Mouse (Mus musculus): ENCODE results near the gene Soga1.

The Soga1 gene

GRCm38 (mm10) chr2:157078793-157079700, at the start of gene Soga1:
TSS of gene Soga1 (minus strand) at chr2:157079254.
- peak; percentile 89 to 91 for DNase-seq (ENCODE audit: low spot score in 2 of 2)

DNA sequence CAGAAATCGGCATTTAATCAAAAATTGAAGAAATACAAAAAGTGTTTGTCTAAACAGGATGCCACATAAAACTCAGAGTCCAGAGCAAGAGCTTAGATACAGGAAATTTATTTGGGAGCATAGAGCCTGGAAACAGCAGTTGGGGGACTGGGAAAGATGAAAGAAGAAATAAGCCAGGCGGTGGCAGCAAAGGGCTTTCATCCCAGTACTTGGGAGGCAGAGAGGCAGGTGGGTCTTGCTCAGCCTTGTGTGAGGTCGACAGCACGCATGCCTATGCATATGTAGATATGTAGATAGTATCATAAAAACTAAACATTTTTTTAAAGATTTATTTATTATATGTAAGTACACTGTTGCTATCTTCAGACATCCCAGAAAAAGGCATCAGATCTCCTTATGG, 49.0 kb upstream of the Soga1 start:
- no peak for DNase-seq (ENCODE audit: low spot score in 2 of 2)

- no peak for DNase-seq (ENCODE audit: low spot score in 2 of 2)
Observed at GRCm38 (mm10) chr2:157127370-157127769, 48.3 kb upstream of the Soga1 start.

DNA sequence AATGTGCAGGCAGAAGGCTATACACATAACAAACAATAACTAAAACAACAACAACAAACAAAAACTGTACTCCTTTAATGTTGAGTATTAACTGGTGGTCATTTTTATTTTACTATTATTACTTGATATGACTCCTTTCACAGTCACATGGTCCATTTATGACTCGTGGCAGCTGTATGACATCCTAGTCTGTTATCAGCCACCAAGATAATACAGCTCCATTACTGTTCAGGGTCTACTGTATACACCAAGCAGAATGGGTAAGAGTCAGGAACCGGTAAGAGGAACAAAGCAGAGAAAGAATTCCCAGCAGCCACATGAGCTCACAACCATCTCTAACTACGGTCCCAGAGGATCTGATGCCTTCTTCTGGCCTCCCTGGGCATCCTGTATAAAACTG, 46.2 kb upstream of the Soga1 start:
- no peak for DNase-seq (ENCODE audit: low spot score in 2 of 2)

DNA sequence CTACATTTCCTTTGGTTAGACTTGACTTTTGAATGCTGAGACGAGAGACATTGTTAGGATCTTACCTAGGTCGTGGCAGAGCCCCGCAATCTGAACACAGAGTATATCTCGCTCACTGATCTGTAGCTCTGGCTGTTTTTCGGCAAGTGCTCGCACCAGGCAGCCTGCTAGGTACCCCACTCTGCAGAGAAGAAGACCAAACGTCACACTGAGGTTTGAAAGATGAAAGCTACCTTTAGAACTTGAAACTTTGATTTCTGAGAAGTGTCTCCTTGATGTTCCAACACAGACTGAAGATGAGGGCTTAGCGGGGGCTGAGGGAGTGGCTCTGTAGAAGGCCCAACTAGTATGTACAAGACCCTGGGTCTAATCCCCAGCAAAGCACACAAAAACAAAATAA, 42.7 kb upstream of the Soga1 start:
- DNase-seq (ENCODE audit: low spot score in 2 of 2) = no peak

DNA sequence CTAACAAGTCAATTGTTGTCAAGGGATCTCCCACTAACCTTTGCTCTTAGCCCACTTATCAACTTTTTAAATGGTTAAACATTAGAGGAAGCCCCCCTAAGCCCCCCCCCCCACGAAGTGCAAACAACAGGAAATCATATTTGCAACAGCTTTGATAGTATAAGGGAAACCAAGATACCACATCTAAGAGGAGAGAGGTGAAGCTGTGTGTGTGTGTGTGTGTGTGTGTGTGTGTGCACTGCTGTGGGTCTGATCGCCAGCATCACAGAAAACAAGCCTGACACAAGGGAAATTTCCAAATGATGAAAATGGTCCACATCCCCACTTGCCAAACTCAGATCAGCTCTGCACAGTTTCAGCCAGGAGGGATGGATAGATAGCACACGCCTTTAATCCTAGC, 40.0 kb upstream of the Soga1 start:
- no peak for DNase-seq (ENCODE audit: low spot score in 2 of 2)

- DNase-seq (ENCODE audit: low spot score in 2 of 2) = no peak
Observed at GRCm38 (mm10) chr2:157118556-157118955, 39.5 kb upstream of the Soga1 start.

DNA sequence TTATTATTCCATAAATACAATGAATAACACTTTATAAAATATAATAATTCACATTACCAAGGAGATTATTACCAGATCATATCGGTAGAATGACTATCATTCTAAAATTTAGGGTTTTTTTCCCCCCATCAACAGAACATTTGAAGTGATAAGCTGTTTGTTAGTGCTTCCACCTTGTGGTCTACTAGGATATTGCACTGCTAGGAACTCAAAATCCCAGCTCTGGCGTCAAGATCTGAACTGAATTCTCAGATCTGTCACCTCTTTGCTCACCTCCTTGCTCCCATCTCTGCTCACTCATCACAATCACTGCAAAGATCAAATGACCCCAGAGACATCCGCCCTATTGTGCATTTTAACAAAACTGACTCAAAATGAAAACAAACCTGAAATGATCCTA, 37.9 kb upstream of the Soga1 start:
- no peak for DNase-seq (ENCODE audit: low spot score in 2 of 2)

GRCm38 (mm10) chr2:157108236-157108635, 29.2 kb upstream of the Soga1 start:
- no peak for DNase-seq (ENCODE audit: low spot score in 2 of 2)

- no peak for DNase-seq (ENCODE audit: low spot score in 2 of 2)
Observed at GRCm38 (mm10) chr2:157104454-157104853, 25.4 kb upstream of the Soga1 start.

- DNase-seq (ENCODE audit: low spot score in 2 of 2) = no peak
Observed at GRCm38 (mm10) chr2:157102256-157102655, 23.2 kb upstream of the Soga1 start.

GRCm38 (mm10) chr2:157101650-157102049, 22.6 kb upstream of the Soga1 start:
- DNase-seq (ENCODE audit: low spot score in 2 of 2) = no peak

- DNase-seq (ENCODE audit: low spot score in 2 of 2) = no peak
Observed at GRCm38 (mm10) chr2:157100319-157100605, 21.2 kb upstream of the Soga1 start.

DNA sequence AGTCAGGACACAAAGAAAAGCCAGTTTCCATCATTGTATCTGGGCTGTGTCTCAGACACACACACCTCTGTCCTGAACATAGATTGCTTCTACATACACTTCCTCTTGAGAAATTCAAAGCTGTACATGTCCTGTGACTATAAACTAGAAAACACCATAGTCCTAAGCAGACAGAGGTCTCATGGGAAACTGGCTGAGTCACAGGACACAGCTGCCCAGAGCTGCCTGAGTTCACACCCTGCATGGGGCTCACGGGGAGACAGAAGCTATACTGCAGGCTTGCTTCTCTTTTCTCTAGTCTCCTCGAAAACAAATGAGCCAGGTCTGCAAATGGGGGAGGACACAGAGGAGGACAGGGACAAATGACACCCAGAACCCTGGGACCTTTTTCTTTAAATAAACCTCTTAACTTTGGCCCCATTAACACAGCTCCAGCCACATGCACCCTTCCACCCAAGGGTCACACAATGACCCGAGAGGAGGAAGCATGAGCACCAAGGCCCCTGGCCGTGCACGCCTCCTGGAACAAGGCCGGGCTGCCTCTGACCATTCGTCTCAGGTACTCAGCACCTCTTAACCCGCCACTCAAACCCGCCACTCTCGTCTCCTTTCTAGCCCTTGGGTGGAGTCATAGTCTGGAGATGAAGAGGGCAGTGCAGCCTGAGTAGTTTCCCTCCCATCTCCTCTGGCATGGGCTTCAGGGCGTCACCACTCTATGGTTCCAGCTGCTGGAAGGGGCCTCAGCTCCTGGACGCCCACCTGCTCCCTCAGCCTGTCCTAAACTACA, 20.7 kb upstream of the Soga1 start:
- DNase-seq (ENCODE audit: low spot score in 2 of 2) = peak in 1 of 2 experiments; percentile 15

DNA sequence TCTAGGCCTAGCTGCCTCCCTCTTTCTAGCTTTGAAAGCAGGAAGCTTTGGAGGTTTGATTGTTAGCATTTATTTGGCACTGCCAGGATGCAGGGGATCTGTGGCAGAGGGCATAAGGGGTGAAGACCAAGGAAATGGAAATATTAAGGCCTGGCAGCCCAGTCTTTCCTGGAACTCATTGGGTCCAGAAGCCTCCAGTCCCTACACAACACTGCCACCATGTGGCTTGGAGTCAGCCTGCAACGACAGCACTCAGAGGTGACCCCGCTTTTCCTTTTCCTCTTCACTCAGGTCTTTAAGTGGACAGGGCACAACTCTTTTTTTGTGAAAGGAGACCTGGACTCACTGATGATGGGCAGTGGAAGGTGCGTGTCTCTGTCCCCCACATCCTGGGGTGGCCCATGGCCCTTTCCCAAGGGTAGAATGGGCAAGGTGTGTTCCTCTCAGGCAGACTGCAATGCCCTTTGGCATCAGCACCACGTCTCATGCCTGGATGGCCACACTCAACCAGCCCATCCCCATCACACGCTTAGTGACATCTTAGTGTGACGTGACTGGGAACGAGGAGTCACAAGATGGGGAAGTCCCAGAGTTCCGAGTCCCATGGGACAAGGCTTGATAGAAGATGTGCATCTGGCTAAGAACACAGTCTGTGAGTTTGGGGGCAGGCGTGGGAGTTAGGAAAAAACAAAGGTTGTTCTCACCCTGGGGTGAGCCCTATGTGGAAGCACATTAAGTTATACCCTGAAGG, 16.1 kb upstream of the Soga1 start:
- DNase-seq (ENCODE audit: low spot score in 2 of 2) = peak; percentile 44 to 65

GRCm38 (mm10) chr2:157092024-157092423, 13.0 kb upstream of the Soga1 start:
- DNase-seq (ENCODE audit: low spot score in 2 of 2) = no peak

- no peak for DNase-seq (ENCODE audit: low spot score in 2 of 2)
Observed at GRCm38 (mm10) chr2:157087536-157088317, 8.7 kb upstream of the Soga1 start.

- DNase-seq (ENCODE audit: low spot score in 2 of 2) = no peak
Observed at GRCm38 (mm10) chr2:157086796-157087195, 7.7 kb upstream of the Soga1 start, which contains the start of gene Tldc2. TSS of gene Tldc2 (plus strand) at chr2:157087055.

DNA sequence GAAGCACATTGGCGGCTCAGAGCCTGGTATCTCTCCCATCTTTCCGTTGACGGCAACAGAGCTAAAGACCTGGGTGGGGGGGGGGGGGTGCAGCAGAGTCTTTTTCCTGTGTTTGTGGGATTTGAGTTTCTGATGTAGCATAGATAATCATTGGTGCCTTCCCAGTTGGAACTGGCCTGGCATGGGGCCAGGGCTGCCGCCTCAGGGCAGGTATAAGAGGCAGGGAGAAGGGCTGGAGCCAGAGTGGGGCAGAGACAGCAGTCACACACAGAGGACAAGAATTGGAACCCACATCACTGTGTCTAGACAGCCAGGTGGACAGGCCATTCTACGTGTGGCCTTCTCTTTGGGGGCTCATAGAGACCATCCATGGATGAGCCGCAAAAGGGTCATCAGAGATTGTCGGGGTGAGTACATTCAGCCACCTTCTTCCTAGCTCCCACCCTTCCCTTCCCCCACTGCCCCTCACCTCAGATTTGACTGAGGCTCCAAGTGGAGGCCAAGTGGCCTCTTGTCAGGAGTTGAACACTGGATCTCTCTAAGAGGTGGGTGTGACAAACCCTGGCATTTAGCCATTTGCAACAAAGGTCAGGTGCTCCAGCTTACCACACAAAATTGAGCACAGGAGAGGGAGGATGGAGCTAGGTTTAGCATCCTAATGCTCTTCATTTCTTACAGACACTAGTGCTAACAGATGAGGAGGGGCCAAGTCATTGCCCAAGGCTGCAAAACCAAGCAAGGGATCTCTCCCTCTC, 6.0 kb upstream of the Soga1 start:
- no peak for DNase-seq (ENCODE audit: low spot score in 2 of 2)

DNA sequence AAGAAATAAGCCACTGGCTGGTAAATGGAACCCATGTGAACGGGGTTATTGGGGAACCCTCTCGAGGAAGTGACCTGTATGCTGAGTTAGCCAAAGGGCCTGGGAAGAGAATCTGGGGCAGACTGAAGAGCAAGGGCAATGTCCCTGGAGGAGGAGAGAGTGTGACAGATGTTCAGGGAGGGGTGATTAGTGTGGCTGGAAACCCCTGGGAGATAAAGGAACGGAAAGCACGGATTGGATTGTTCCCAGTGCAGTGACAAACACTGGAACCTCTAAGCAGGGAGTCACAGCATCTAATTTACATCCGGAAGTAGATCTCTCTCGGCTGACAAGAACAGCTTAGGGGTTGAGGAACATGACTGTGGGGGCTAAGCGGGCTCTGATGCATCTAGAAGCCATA, 2.9 kb upstream of the Soga1 start:
- no peak for DNase-seq (ENCODE audit: low spot score in 2 of 2)

- DNase-seq (ENCODE audit: low spot score in 2 of 2) = no peak
Observed at GRCm38 (mm10) chr2:157081331-157081730, 2.3 kb upstream of the Soga1 start.
